Mouse (Mus musculus): Measurements from ENCODE around the gene Mapkapk2. TPM values are rescaled to one million over a fixed set of nuclear protein-coding genes. Genes with fewer than 3 reads are reported as not detected.

Gene Mapkapk2
- total RNA-seq, 2 experiments from 2014 or later: 205 to 213 TPM

- no peak for DNase-seq
Measured at GRCm38 (mm10) chr1:131083122-131083521, 14.5 kb downstream of the Mapkapk2 start.

DNA sequence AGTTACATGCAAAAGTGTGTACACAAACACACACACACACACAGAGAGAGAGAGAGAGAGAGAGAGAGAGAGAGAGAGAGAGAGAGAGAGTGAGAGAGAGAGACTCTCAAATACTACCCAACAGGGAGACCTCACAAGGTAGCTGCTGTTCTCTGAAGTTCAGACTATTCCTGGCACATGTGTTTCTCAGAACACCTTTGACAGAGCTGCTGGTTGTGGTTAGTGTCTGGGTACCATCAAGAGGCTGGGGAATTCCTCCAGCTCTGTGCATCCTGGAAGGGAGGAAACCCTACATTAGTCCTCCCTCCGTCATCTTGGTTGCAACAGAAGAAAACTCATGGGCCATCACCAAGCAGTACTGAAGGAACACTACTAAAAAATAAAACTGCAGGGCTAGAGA is 16.9 kb downstream of the Mapkapk2 start:
- no peak for DNase-seq

DNA sequence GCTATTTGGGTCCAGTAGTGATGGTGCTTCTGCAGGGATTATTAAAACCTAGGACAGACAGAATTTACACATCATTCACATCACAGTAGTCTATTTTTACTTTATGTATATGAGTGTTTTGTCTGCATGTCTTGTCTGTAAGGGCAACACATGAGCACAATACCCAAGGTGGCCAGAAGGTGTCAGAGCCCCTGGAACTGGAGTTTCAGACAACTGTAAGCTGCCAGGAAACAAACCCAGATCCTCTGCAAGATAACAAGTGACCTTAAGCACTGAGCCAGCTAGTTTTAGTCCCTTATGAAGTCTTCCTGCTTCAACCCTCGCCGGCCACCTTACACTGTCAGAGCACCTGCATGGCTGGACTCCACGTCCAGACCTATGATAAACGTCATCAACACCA is 17.9 kb downstream of the Mapkapk2 start:
- no peak for DNase-seq

GRCm38 (mm10) chr1:131078761-131079330 is 18.8 kb downstream of the Mapkapk2 start:
- DNase-seq: no peak

GRCm38 (mm10) chr1:131075098-131075791 is 22.4 kb downstream of the Mapkapk2 start:
- DNase-seq: no peak

DNA sequence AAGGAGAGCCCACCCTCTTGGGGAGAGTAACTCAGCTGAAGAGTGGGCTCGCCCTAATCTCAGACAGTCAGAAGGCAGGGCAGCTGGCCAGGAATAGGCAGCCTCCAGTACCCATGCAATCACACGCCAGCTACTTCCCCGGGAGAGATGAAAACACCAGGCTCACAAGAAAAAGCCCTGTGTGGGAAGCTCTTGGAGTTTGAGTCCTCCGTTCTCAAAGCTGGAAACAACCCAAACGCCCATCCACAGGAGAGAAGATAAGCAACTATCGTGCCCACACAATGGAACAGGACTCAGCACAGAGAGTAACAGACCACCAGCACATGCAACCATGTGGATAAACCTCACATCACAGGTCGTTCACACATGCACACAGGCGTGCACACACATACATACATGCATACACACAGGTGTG is 23.1 kb downstream of the Mapkapk2 start:
- DNase-seq: peak in 1 of 2 experiments; percentile 64

GRCm38 (mm10) chr1:131072376-131072990 is 25.1 kb downstream of the Mapkapk2 start:
- DNase-seq: no peak

DNA sequence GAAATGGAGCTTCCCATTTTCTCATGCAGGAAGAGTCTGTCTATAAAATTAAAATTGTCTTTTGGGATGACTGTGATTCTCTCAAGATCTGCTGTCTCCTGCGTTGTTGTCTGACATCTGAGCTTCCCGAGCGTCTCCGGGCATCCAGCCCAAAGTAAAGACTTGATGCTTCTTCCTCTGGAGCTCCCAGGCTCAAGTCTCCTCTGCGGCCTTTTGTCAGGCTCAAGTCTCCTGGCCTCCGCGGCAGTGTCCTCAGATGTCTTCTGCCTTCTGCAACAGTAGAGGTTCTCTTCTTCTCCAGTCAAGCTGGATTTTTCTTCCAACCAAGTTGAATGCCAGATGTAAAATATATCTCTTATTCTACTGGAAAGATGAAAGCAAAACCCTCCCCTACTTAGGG is 28.6 kb downstream of the Mapkapk2 start:
- no peak for DNase-seq

DNA sequence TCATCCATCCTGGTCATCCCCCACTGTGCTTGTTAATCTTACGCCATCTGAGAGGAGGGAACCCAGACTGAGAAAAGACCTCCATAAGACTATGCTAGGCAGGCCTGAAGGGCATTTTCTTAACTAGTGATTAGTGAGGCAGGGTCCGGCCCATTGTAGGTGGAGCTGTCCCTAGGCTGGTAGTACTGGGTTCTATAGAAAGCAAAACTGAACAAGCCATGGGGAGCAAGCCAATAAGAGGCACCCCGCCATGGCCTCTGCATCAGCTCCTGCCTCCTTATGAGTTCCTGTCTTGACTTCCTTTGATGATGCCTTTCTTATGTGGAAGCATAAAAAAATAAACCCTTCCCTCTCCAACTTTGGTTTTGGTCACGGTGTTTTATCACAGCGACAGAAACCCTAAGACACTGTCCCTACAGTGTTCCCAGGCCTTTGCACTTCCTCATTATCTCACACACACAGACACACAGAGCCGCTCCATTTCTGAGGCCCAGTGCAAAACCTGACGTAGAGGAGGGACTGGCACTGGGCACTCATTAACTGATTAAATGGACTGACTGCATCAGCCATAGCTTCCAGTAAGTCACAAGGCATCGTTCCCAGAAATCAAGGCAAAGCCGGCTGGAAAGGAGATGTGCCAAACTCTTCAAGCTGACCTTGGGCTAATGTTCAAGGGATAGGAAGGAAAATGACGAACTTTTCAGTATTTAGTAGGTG is 29.5 kb downstream of the Mapkapk2 start:
- peak; percentile 56 to 60 for DNase-seq

DNA sequence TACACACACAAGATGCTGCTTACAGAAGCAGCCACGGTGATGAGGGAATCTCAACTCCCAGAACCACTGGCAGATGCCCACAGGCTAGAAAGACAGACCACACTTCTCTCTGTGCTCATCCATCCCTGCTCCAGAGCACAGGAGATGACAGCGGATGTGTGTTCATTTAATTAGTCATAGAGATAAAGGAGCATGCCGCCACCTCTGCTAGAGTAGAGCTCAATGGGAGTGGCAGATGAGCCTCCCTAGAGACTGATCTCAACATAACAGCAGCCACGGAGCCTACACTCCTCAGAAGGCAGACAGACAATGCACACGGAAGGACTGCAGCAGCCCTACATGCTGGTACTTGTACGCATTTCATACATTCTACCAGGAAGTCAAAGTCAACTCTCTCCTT is 33.4 kb downstream of the Mapkapk2 start:
- DNase-seq: no peak

GRCm38 (mm10) chr1:131062821-131063220 is 34.8 kb downstream of the Mapkapk2 start:
- no peak for DNase-seq

DNA sequence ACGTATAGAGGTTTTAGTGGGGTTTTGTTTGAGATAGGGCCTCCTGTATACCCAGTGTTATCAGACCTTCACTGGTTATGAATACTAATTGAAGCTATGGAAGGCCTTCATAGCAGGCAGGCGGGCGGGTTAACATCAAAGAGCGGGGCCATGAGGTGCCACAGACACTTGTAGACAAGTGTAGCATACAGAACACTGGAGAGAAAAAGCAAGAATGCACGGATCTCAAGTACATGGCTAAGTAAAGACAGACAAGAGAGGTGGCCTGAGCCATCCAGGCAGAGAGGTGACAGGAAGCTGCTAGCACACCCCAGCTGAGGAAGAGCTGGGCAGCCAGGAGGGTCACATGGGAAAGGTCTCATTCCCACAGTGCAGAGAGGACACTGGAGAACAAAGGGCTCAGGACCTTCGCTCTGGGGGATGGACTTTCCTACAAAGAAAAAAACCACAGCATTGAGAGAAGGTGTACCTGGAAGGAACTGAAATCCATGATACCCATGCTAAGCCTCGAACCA is 35.8 kb downstream of the Mapkapk2 start:
- DNase-seq: no peak

DNA sequence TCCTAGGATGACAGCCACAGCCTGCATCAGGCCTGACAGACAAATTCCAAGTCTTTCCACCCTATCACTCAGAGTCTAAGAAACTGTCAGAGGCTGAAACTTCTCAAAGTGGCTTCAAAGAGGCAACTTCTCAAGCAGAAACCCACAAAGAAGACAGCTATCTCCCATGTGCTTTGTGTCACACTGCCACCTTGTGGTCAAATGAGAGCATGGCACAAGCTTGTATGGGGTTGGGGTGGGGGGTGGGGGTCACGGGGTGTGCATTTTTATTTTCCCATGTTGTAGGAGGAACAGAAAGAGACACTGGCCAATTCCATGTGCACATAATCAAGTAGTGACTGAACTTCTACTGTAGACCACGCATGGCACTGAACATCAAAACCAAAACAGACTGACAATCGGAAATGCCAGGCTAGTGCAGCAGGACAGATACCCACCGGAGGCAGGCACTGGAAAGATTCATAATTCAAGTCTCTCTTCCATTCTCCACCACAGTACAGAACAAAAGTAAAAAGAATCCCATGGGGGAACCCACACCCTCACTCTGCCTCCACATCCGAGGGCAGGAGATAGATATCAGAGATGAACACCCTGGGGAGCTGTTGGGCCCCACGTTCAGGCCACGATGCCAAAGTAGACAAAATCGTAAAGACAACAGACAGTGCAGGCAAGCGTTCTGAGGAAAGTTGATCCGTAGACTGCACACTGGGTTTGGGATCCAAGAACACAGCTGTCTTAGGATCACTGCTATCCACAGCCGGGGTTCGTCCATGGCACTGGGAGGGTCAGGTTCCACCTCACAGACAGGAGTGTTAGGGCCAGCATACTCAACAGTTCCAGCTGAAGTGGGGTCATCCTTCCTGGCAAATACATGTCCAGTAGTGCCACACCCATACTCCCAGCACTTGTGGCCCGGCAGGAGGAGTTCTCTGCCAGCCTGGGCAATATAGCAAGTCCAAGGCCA is 37.1 kb downstream of the Mapkapk2 start:
- DNase-seq: no peak

DNA sequence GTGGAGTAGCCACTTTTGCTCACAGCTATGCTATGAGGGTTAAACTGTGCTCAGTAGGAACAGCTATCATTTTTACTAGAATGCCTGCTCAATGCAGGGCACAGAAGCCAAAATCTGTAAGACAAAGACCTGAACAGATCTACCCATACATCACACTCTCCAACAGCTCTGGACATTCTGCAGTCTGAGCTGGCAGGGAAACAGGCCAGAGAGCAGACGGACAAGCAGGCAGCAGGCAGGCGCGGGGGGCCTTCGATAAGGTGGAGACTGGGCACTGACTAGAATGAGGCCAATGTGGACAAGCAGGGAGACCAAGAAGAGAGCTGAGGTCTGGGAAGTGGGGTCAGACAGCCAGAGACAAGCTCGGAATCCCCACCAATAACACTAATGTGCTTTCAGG is 37.8 kb downstream of the Mapkapk2 start:
- DNase-seq: no peak

DNA sequence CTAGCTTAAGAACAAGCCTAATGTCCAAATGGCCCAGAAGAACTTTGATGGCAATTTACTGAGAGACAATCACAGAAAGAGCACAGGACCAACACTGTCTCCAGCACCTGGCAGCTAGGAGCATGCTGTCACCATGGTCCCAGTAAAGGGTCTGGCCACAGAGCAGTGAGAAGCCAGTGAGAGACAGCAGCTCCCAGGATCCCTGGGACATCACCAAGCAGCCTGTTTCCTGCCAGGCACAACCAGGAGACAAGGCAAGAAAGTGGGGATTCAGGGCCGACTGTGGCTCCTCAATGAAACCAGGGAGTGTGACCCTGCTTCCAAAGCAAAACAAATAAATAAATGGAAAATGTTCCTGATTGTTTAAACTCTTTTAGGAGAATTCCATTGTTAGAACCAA is 38.2 kb downstream of the Mapkapk2 start:
- DNase-seq: no peak

DNA sequence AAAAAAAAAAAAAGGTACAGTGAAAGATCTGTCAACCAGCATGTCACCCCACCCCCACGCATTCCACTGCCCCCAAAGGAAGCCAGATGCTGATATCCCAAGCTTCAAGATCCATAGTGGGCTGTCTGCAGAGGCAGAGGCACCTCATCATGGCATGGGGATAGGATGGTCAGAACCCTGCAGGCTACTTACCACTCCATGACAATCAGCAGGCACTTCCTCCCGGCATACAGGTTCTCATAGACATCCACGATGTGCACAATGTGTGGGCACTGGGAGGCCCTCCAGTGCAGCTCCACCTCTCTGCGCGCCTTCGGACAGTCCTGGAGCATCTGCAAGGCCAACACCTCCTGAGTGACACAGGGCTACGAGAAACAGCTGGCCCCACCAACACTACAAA is 39.2 kb downstream of the Mapkapk2 start:
- DNase-seq: no peak

GRCm38 (mm10) chr1:131054251-131054650 is 43.4 kb downstream of the Mapkapk2 start:
- no peak for DNase-seq

- no peak for DNase-seq
Measured at GRCm38 (mm10) chr1:131053656-131054055, 44.0 kb downstream of the Mapkapk2 start.

- DNase-seq: peak; percentile 52 to 56
Measured at GRCm38 (mm10) chr1:131053239-131053638, 44.4 kb downstream of the Mapkapk2 start.

- no peak for DNase-seq
Measured at GRCm38 (mm10) chr1:131051073-131051472, 46.6 kb downstream of the Mapkapk2 start.

GRCm38 (mm10) chr1:131050617-131051016 is 47.0 kb downstream of the Mapkapk2 start:
- DNase-seq: no peak

- no peak for DNase-seq
Measured at GRCm38 (mm10) chr1:131050011-131050410, 47.6 kb downstream of the Mapkapk2 start.

Measured in adrenal gland, postnatal 36 days (tissue).